Mouse (Mus musculus): ENCODE results near the gene Ltbp1. TPM values are rescaled to one million over a fixed set of nuclear protein-coding genes. Genes with fewer than 3 reads are reported as not detected.

Ltbp1 gene
- polyA plus RNA-seq, 1 experiment from 2014 or later: 1.6 TPM

GRCm38 (mm10) chr17:75179001-75179400, 173.6 kb downstream of the Ltbp1 start:
- WGBS: 60% methylated on average over 8 of the region's 8 CpGs
- no peak for ATAC-seq
- no peaks in the 10 kb centered on the region for H3K36me3 ChIP-seq (ENCODE audit: control insufficient read depth, insufficient read depth, low read length)
- no peak overlapping the region for H3K4me2 ChIP-seq (ENCODE audit: low read length)
- H3K27me3 ChIP-seq (replicated peaks; ENCODE audit: control insufficient read depth, insufficient read depth, low read length): no peaks in the 10 kb centered on the region
- no peak overlapping the region for H3K27ac ChIP-seq (ENCODE audit: low read depth, low read length)
- H3K9ac ChIP-seq (ENCODE audit: low read depth, low read length): no peak overlapping the region
- peaks cover 5% of the 10 kb centered on the region for H3K4me1 ChIP-seq (ENCODE audit: control insufficient read depth, insufficient read depth, low read depth, low read length)
- no peak overlapping the region for H3K4me3 ChIP-seq (ENCODE audit: low read length)
- no peaks in the 10 kb centered on the region for H3K9me3 ChIP-seq (ENCODE audit: control insufficient read depth, low read length)

GRCm38 (mm10) chr17:75180301-75180700, 174.9 kb downstream of the Ltbp1 start:
- H3K4me1 ChIP-seq (ENCODE audit: control insufficient read depth, insufficient read depth, low read depth, low read length): peaks cover 5% of the 10 kb centered on the region

GRCm38 (mm10) chr17:75180956-75181588, 175.7 kb downstream of the Ltbp1 start:
- no peak for ATAC-seq
- no peaks in the 10 kb centered on the region for H3K36me3 ChIP-seq (ENCODE audit: control insufficient read depth, insufficient read depth, low read length)
- H3K4me3 ChIP-seq (ENCODE audit: low read length): no peak overlapping the region
- 77% methylated on average over 12 of the region's 12 CpGs for WGBS
- no peaks in the 10 kb centered on the region for H3K27me3 ChIP-seq (replicated peaks; ENCODE audit: control insufficient read depth, insufficient read depth, low read length)
- peaks cover 5% of the 10 kb centered on the region for H3K4me1 ChIP-seq (ENCODE audit: control insufficient read depth, insufficient read depth, low read depth, low read length)
- H3K9me3 ChIP-seq (ENCODE audit: control insufficient read depth, low read length): no peaks in the 10 kb centered on the region
- H3K27ac ChIP-seq (ENCODE audit: low read depth, low read length): no peak overlapping the region
- H3K9ac ChIP-seq (ENCODE audit: low read depth, low read length): no peak overlapping the region
- no peak overlapping the region for H3K4me2 ChIP-seq (ENCODE audit: low read length)

More at GRCm38 (mm10) chr17:75180301-75180700, 174.9 kb downstream of the Ltbp1 start:
- Histone ChIP-seq H3K27me3 (replicated peaks; ENCODE audit: control insufficient read depth, insufficient read depth, low read length) (no peaks in the 10 kb centered on the region), H3K9me3 (ENCODE audit: control insufficient read depth, low read length) (no peaks in the 10 kb centered on the region), H3K36me3 (ENCODE audit: control insufficient read depth, insufficient read depth, low read length) (no peaks in the 10 kb centered on the region), H3K27ac (ENCODE audit: low read depth, low read length) (no peak overlapping the region), H3K4me3 (ENCODE audit: low read length) (no peak overlapping the region), H3K9ac (ENCODE audit: low read depth, low read length) (no peak overlapping the region), H3K4me2 (ENCODE audit: low read length) (no peak overlapping the region)
- WGBS: 90% methylated on average over 4 of the region's 4 CpGs
- no peak for ATAC-seq

- no peak overlapping the region for H3K4me2 ChIP-seq (ENCODE audit: low read length)
- no peak overlapping the region for H3K9ac ChIP-seq (ENCODE audit: low read depth, low read length)
- no peak overlapping the region for H3K4me3 ChIP-seq (ENCODE audit: low read length)
- WGBS: 76% methylated on average over 14 of the region's 14 CpGs
- peaks cover 5% of the 10 kb centered on the region for H3K4me1 ChIP-seq (ENCODE audit: control insufficient read depth, insufficient read depth, low read depth, low read length)
- H3K9me3 ChIP-seq (ENCODE audit: control insufficient read depth, low read length): no peaks in the 10 kb centered on the region
- H3K27ac ChIP-seq (ENCODE audit: low read depth, low read length): no peak overlapping the region
- no peaks in the 10 kb centered on the region for H3K27me3 ChIP-seq (replicated peaks; ENCODE audit: control insufficient read depth, insufficient read depth, low read length)
- peak; percentile 22 for ATAC-seq
- H3K36me3 ChIP-seq (ENCODE audit: control insufficient read depth, insufficient read depth, low read length): no peaks in the 10 kb centered on the region
These were observed 177.1 kb downstream of the Ltbp1 start for GRCm38 (mm10) chr17:75182319-75183001.

- Histone ChIP-seq H3K9ac (ENCODE audit: low read depth, low read length) (no peak overlapping the region), H3K4me1 (ENCODE audit: control insufficient read depth, insufficient read depth, low read depth, low read length) (no peaks in the 10 kb centered on the region; the same call in 1 of the 2 replicates), H3K36me3 (ENCODE audit: control insufficient read depth, insufficient read depth, low read length) (no peaks in the 10 kb centered on the region), H3K4me2 (ENCODE audit: low read length) (no peak overlapping the region), H3K27me3 (replicated peaks; ENCODE audit: control insufficient read depth, insufficient read depth, low read length) (no peaks in the 10 kb centered on the region), H3K9me3 (ENCODE audit: control insufficient read depth, low read length) (no peaks in the 10 kb centered on the region), H3K4me3 (ENCODE audit: low read length) (no peak overlapping the region), H3K27ac (ENCODE audit: low read depth, low read length) (no peak overlapping the region)
- ATAC-seq: no peak
- 88% methylated on average over 8 of the region's 8 CpGs for WGBS
These were observed 181.6 kb downstream of the Ltbp1 start for GRCm38 (mm10) chr17:75186732-75187509.

- no peak overlapping the region for H3K9ac ChIP-seq (ENCODE audit: low read depth, low read length)
- no peaks in the 10 kb centered on the region for H3K4me1 ChIP-seq (ENCODE audit: control insufficient read depth, insufficient read depth, low read depth, low read length)
- H3K36me3 ChIP-seq (ENCODE audit: control insufficient read depth, insufficient read depth, low read length): no peaks in the 10 kb centered on the region
- H3K9me3 ChIP-seq (ENCODE audit: control insufficient read depth, low read length): no peaks in the 10 kb centered on the region
- no peak overlapping the region for H3K4me3 ChIP-seq (ENCODE audit: low read length)
- H3K4me2 ChIP-seq (ENCODE audit: low read length): no peak overlapping the region
- 82% methylated on average over 2 of the region's 2 CpGs for WGBS
- H3K27ac ChIP-seq (ENCODE audit: low read depth, low read length): no peak overlapping the region
- ATAC-seq: no peak
- no peaks in the 10 kb centered on the region for H3K27me3 ChIP-seq (replicated peaks; ENCODE audit: control insufficient read depth, insufficient read depth, low read length)
These were observed 191.6 kb downstream of the Ltbp1 start for GRCm38 (mm10) chr17:75196952-75197351.

- no peaks in the 10 kb centered on the region for H3K4me1 ChIP-seq (ENCODE audit: control insufficient read depth, insufficient read depth, low read depth, low read length)
- H3K9me3 ChIP-seq (ENCODE audit: control insufficient read depth, low read length): no peaks in the 10 kb centered on the region
- no peak for ATAC-seq
- H3K4me3 ChIP-seq (ENCODE audit: low read length): no peak overlapping the region
- no peak overlapping the region for H3K9ac ChIP-seq (ENCODE audit: low read depth, low read length)
- H3K36me3 ChIP-seq (ENCODE audit: control insufficient read depth, insufficient read depth, low read length): no peaks in the 10 kb centered on the region
- H3K4me2 ChIP-seq (ENCODE audit: low read length): no peak overlapping the region
- WGBS: 85% methylated on average over 2 of the region's 2 CpGs
- no peaks in the 10 kb centered on the region for H3K27me3 ChIP-seq (replicated peaks; ENCODE audit: control insufficient read depth, insufficient read depth, low read length)
- H3K27ac ChIP-seq (ENCODE audit: low read depth, low read length): no peak overlapping the region
These were observed 193.4 kb downstream of the Ltbp1 start for GRCm38 (mm10) chr17:75198767-75199166.

- ATAC-seq: no peak
- no peaks in the 10 kb centered on the region for H3K36me3 ChIP-seq (ENCODE audit: control insufficient read depth, insufficient read depth, low read length)
- no peak overlapping the region for H3K4me2 ChIP-seq (ENCODE audit: low read length)
- H3K4me3 ChIP-seq (ENCODE audit: low read length): no peak overlapping the region
- no peak overlapping the region for H3K9ac ChIP-seq (ENCODE audit: low read depth, low read length)
- no peak overlapping the region for H3K27ac ChIP-seq (ENCODE audit: low read depth, low read length)
- H3K4me1 ChIP-seq (ENCODE audit: control insufficient read depth, insufficient read depth, low read depth, low read length): no peaks in the 10 kb centered on the region
- WGBS: 73% methylated on average over 9 of the region's 9 CpGs
- no peaks in the 10 kb centered on the region for H3K9me3 ChIP-seq (ENCODE audit: control insufficient read depth, low read length)
- no peaks in the 10 kb centered on the region for H3K27me3 ChIP-seq (replicated peaks; ENCODE audit: control insufficient read depth, insufficient read depth, low read length)
These were observed 194.3 kb downstream of the Ltbp1 start for GRCm38 (mm10) chr17:75199694-75200093.

GRCm38 (mm10) chr17:75202314-75202713, 196.9 kb downstream of the Ltbp1 start:
- Histone ChIP-seq H3K27me3 (replicated peaks; ENCODE audit: control insufficient read depth, insufficient read depth, low read length) (no peaks in the 10 kb centered on the region), H3K9ac (ENCODE audit: low read depth, low read length) (no peak overlapping the region), H3K4me1 (ENCODE audit: control insufficient read depth, insufficient read depth, low read depth, low read length) (no peaks in the 10 kb centered on the region), H3K27ac (ENCODE audit: low read depth, low read length) (no peak overlapping the region), H3K4me2 (ENCODE audit: low read length) (no peak overlapping the region), H3K9me3 (ENCODE audit: control insufficient read depth, low read length) (no peaks in the 10 kb centered on the region), H3K36me3 (ENCODE audit: control insufficient read depth, insufficient read depth, low read length) (no peaks in the 10 kb centered on the region), H3K4me3 (ENCODE audit: low read length) (no peak overlapping the region)
- 57% methylated on average over 3 of the region's 3 CpGs for WGBS
- peak; percentile 60; the same call in 1 of the 2 replicates for ATAC-seq

Data from hindbrain, embryonic 16.5 days (tissue).